Mouse (Mus musculus) heart, postnatal 10 days (tissue): ENCODE results near the gene Pcp4l1. TPM values are rescaled to one million over a fixed set of nuclear protein-coding genes. Genes with fewer than 3 reads are reported as not detected.
A peak's percentile ranks its signal among the peaks of the same experiment; 100 is the strongest.
"Not testable (repeated sequence)": the region's sequence is repeated elsewhere in the genome, so short reads cannot be mapped to it uniquely, and the experiment has no call there.

ENCODE experiments used
- DNase-seq, 2 experiments: peaks; one replicate each; pipeline ENCODE4 v3.0.0; 2021
- intact Hi-C: fragments of 180-260 bp; cut with DNase I; formaldehyde crosslinking; loops from one replicate; pipeline ENCODE4 v1.15.1; 2025
- total RNA-seq, 2 experiments: library from RNA; stranded (reverse); gene quantifications; 2 replicates each; pipeline ENCODE4 v1.2.3; 2021

Pcp4l1 gene
- 100 to 1,000 TPM; 136 to 146 TPM for total RNA-seq

DNA sequence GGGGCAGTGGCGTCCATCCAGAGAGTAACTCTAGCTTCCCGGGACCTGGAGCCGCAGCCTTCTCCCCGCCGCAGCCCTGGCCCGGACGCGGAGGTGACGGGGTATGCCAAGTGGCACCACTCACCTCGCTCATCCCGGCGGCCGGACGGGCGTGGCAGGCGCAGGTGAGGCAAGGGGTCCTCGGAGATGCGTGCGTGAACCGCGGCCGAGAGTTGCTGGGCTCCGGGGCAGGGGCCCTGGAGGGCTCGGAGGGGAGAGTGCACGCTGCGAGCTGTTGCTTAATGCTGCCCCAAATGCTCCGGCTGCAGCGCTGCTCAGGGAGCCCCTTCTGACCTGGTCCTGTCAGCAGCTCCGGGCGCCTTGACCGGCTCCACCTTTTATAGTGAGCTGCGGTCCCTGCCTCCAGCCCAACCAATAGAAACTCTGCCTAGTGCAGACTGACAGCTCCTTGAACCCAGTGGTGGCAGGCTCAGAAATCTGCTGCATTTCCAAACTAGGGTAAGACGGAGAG is at the start of gene Pcp4l1:
Gene Pcp4l1 (minus strand): TSS at position 382 of the 511 bp plus-strand sequence.
- DNase-seq = peak; percentile 85 to 88
- intact Hi-C loops = no loop called here

DNA sequence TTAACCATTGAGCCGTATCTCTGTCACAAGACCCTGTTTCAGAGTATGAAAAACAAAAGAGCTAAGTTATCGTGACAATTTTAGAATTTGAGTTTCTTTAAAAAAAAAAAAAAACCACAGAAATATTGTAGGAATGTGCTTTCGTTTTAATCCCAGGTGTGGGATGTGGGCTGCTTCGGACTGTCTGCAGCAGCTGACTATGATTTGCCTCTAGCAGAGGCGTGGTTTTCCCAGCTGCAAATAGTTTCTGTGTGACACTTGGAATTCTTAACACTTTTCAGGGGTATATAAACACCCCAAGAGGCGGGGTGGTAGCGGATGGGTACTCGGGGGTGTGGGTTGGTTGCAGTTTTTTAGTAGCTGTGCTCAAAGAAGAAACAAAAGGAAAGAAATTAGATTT is 49.3 kb upstream of the Pcp4l1 start:
- intact Hi-C loops = loop anchor here (2.0 kb wide), 1 partner anchor 23 kb away; the partner anchor contains the start of gene Tomm40l
- no peak for DNase-seq

- intact Hi-C loops, DNase-seq: not testable (repeated sequence)
Measured at GRCm38 (mm10) chr1:171241952-171242351, 45.9 kb upstream of the Pcp4l1 start.

- DNase-seq = no peak
- intact Hi-C loops = no loop called here
Measured at GRCm38 (mm10) chr1:171240911-171241310, 44.8 kb upstream of the Pcp4l1 start.

GRCm38 (mm10) chr1:171239992-171240744 is 44.1 kb upstream of the Pcp4l1 start:
- intact Hi-C loops = loop anchor here (1.0 to 5.0 kb wide), 2 partner anchors 14 to 123 kb away; no protein-coding TSS in a partner anchor
- peak; percentile 68 for DNase-seq

- peak; percentile 67 to 74 for DNase-seq
- intact Hi-C loops = loop anchor here (5.0 kb wide), 1 partner anchor 121 kb away; no protein-coding TSS in a partner anchor
Measured at GRCm38 (mm10) chr1:171238463-171238862, 42.4 kb upstream of the Pcp4l1 start.

GRCm38 (mm10) chr1:171237438-171237837 is 41.4 kb upstream of the Pcp4l1 start:
- no peak for DNase-seq
- intact Hi-C loops = loop anchor here (5.0 kb wide), 1 partner anchor 120 kb away; no protein-coding TSS in a partner anchor

DNA sequence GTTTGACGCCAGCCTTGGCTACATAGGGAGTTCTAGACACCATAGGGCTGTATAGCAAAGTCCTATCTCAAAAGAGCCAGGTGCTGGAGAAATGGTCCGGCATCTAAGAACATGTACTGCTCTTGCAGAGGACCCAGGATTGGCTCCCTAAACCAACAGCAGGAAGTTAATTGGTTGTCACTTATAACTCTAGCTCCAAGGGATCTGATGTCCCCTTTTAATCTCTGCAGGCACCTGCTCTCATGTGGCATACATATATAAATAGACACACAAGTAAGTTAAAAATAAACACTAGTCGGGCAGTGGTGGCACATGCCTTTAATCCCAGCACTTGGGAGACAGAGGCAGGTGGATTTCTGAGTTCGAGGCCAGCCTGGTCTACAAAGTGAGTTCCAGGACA is 39.7 kb upstream of the Pcp4l1 start:
- no peak for DNase-seq
- intact Hi-C loops = loop anchor here (5.0 kb wide), 1 partner anchor 118 kb away; no protein-coding TSS in a partner anchor

GRCm38 (mm10) chr1:171234538-171234937 is 38.5 kb upstream of the Pcp4l1 start:
- DNase-seq = no peak
- intact Hi-C loops = no loop called here

- no peak for DNase-seq
- intact Hi-C loops = no loop called here
Measured at GRCm38 (mm10) chr1:171234126-171234525, 38.1 kb upstream of the Pcp4l1 start, which contains the start of gene Fcer1g. Gene Fcer1g, minus strand, starts transcription at chr1:171234365.

DNA sequence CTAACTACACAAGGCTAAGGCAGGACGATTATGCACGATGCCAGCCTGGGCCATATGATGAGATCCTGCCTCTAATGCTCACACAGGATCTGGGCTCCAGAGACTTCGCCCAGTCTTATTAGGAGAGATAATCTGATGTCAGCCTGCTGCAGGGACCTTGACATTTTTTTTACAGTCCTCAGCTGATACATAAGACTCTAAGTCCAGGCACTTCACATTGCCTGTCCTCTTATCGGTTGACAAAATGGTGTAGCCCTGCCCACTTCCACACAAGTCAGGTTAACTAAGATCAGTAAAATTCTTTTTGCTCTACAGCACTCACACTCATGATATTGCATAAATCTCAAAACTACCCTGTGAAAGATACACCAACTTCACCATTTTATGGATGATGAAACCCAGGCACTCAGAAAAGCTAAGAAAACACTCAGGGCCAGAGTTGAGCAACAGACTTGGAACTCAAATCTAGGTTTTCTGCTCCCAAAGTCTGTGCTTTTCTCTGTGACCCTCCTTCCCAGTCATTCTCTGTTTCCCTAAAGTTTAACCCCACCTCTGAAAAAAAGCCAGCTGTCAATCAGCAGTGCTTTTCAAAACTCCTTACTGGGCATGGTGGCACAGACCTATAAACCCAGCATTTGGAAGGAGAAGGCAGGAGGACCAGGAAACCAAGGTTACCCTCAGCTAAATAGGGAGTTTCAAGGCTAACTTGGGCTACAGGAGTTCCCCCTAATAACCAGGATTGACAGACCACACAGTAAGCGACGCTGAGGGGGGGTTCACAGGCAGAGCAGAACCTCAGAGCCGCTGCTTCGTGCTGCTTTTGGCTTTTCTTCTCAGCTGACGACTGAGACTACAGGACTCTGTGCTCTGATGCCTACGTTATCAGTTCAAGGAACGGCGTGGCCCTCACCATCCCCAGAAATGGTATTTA is 37.0 kb upstream of the Pcp4l1 start:
- DNase-seq = no peak
- intact Hi-C loops = no loop called here

- no peak for DNase-seq
- intact Hi-C loops = no loop called here
Measured at GRCm38 (mm10) chr1:171232348-171232747, 36.3 kb upstream of the Pcp4l1 start.

DNA sequence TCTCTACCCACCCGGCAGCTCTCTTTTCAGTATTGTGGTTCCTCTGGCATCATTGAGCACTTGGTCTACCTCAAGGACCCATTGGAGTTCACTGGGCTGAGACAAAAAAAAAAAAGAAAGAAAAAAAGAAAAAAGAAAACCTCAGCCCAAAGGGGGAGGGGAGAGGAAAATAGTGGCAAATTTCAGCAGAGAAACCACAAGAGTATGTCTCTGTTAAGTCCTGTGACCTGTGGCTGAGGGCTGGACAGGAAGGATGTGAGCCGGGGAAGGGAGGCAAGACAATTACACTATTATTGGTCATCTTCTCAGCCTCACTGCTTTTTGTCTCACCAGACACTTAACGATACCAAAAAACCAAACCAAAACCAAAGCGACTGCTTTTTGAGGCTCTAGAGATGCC is 35.8 kb upstream of the Pcp4l1 start:
- no peak for DNase-seq
- intact Hi-C loops = no loop called here

DNA sequence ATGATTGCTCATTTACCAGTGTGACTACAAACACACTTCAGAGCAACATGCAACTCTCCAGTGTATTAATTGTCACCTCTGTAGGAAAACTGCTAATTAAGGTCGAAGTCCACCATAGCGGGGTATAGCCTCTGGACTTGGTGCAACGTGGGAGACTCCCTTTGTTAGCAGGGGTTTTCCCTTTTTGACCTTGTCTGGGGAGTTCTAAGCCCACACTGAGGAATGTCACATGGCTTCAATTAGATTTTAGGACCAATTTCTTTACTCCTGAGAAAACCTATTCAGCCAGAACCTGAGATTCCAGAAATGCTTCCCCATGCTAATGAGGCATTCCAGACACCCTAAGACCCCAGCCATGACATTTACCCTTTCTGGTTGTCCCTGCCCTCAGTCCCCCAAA is 34.1 kb upstream of the Pcp4l1 start:
- intact Hi-C loops = no loop called here
- no peak for DNase-seq

- intact Hi-C loops = no loop called here
Measured at GRCm38 (mm10) chr1:171229750-171230149, 33.7 kb upstream of the Pcp4l1 start.

DNA sequence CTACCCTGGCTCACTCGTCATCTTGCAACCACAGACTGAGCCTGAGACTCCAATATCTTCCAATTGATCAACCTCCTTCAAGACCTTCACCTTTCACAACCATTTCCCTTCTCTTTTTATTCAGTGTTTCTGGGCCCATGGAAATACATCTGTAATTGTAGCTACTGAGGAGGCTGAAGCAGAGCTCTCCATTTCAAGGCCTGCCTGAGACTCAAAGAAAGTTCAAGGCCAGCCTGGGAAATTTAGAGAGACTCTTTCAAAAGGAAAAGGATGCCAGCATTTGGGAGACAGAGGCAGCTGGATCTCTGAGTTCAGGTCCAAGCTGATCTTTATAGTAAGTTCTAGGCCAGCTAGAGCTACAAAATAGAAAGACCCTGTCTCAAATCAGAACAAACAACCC is 31.8 kb upstream of the Pcp4l1 start:
- DNase-seq = no peak
- intact Hi-C loops = no loop called here

More at GRCm38 (mm10) chr1:171229750-171230149, 33.7 kb upstream of the Pcp4l1 start:
- no peak for DNase-seq

GRCm38 (mm10) chr1:171226780-171227179 is 30.7 kb upstream of the Pcp4l1 start:
- intact Hi-C loops = loop anchor here (1.0 kb wide), 1 partner anchor 13 kb away; no protein-coding TSS in a partner anchor

DNA sequence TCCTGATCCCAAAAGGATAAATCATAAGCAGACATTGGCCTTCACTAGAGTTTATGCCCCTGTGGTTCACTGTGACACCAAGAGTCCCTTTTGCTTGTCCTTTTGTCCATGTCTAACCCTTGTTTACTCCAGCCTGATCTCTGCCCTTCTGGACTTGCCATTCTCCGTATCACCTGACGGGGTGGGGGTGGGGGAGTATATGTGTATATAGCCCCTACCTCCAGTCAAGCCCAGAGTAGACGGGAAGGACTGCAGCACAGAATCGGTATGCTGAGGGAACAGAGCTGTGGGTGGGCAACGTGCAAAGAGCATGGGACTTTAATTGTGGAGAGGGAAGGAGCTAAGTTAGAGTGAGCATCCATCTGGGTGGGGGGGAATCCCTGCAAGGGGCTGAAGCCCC is 28.8 kb upstream of the Pcp4l1 start, which contains the start of gene Apoa2:
Gene Apoa2 (plus strand): TSS at position 198 of the 400 bp plus-strand sequence.
- no peak for DNase-seq
- intact Hi-C loops = loop anchor here (2.0 kb wide), 1 partner anchor 56 kb away; the partner anchor contains the start of gene Ppox

More at GRCm38 (mm10) chr1:171226780-171227179, 30.7 kb upstream of the Pcp4l1 start:
- no peak for DNase-seq

GRCm38 (mm10) chr1:171223796-171224195 is 27.7 kb upstream of the Pcp4l1 start:
- intact Hi-C loops = loop anchor here (1.0 to 2.0 kb wide), 3 partner anchors 21 to 57 kb away; partner anchors contain the start of gene Ppox
- DNase-seq = peak in 1 of 2 experiments; percentile 41

DNA sequence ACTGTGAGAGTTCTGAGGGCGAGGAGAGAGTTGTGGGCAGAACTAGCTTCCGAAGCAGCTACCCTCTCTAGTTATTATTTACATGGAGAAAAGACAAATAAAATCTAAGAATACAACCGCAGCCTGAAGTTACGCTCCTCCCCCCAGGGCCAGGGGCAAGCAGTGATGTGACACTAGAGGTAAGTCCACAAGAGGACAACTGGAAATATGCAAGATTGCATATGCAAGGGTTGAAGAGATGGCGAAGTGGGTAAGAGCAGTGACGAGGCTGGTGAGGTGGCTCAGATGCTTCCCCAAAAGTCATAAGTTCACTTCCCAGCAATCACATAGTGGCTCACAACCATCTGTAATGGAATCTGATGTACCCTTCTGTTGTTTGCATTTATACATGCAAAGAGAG is 27.1 kb upstream of the Pcp4l1 start:
- intact Hi-C loops = loop anchor here (1.0 to 2.0 kb wide), 2 partner anchors 22 to 34 kb away; no protein-coding TSS in a partner anchor
- DNase-seq = no peak
